Mouse (Mus musculus) ovary, postnatal 14 days (tissue): ENCODE results near the gene Baiap2l2.
"Not testable (repeated sequence)": the region's sequence is repeated elsewhere in the genome, so short reads cannot be mapped to it uniquely, and the experiment has no call there.

ENCODE experiments used
- DNase-seq: peaks from one replicate; pipeline ENCODE4 v3.0.0; 2022; ENCODE audit warnings: low spot score

Baiap2l2 gene

GRCm38 (mm10) chr15:79261095-79261725 is 24.1 kb downstream of the Baiap2l2 start:
- DNase-seq, result no peak

- no peak for DNase-seq
Measured at GRCm38 (mm10) chr15:79258521-79258920, 26.8 kb downstream of the Baiap2l2 start.

GRCm38 (mm10) chr15:79254661-79255060 is 30.7 kb downstream of the Baiap2l2 start, which contains the start of gene Slc16a8:
Slc16a8 (minus strand) TSS chr15:79254761.
- no peak for DNase-seq

- DNase-seq, result no peak
Measured at GRCm38 (mm10) chr15:79252580-79252979, 32.8 kb downstream of the Baiap2l2 start.

GRCm38 (mm10) chr15:79251781-79252491 is 33.4 kb downstream of the Baiap2l2 start:
- DNase-seq, result no peak

- DNase-seq, result no peak
Measured at GRCm38 (mm10) chr15:79251168-79251567, 34.2 kb downstream of the Baiap2l2 start.

GRCm38 (mm10) chr15:79250236-79250635 is 35.1 kb downstream of the Baiap2l2 start:
- no peak for DNase-seq

- no peak for DNase-seq
Measured at GRCm38 (mm10) chr15:79245321-79245720, 40.0 kb downstream of the Baiap2l2 start.

- no peak for DNase-seq
Measured at GRCm38 (mm10) chr15:79244071-79244893, 41.1 kb downstream of the Baiap2l2 start.

- peak; percentile 94 for DNase-seq
Measured at GRCm38 (mm10) chr15:79243234-79244042, 41.9 kb downstream of the Baiap2l2 start.

GRCm38 (mm10) chr15:79242574-79243233 is 42.6 kb downstream of the Baiap2l2 start:
- no peak for DNase-seq

- DNase-seq, result no peak
Measured at GRCm38 (mm10) chr15:79238036-79238435, 47.3 kb downstream of the Baiap2l2 start.

- no peak for DNase-seq
Measured at GRCm38 (mm10) chr15:79235268-79235667, 50.1 kb downstream of the Baiap2l2 start.

GRCm38 (mm10) chr15:79229058-79229821 is 56.1 kb downstream of the Baiap2l2 start, which contains the start of the genes Pick1 and Gm49486:
Pick1 (plus strand) TSS chr15:79229173.
Gm49486 (plus strand) TSS chr15:79229391.
- peak; percentile 82 for DNase-seq

GRCm38 (mm10) chr15:79225780-79226179 is 59.6 kb downstream of the Baiap2l2 start:
- DNase-seq, result not testable (repeated sequence)

GRCm38 (mm10) chr15:79224685-79225084 is 60.7 kb downstream of the Baiap2l2 start:
- peak; percentile 91 for DNase-seq

- DNase-seq, result no peak
Measured at GRCm38 (mm10) chr15:79223641-79224040, 61.7 kb downstream of the Baiap2l2 start.

GRCm38 (mm10) chr15:79219572-79219971 is 65.8 kb downstream of the Baiap2l2 start:
- no peak for DNase-seq

GRCm38 (mm10) chr15:79216191-79216590 is 69.1 kb downstream of the Baiap2l2 start:
- DNase-seq, result no peak

GRCm38 (mm10) chr15:79213591-79213990 is 71.7 kb downstream of the Baiap2l2 start:
- no peak for DNase-seq
